Mouse (Mus musculus): Measurements from ENCODE around the gene Tcea3. TPM values are rescaled to one million over a fixed set of nuclear protein-coding genes. Genes with fewer than 3 reads are reported as not detected.

The Tcea3 gene
- polyA plus RNA-seq, 1 experiment from 2014 or later = 3.6 TPM

GRCm38 (mm10) chr4:136256696-136257095 is 9.2 kb downstream of the Tcea3 start:
- Histone ChIP-seq H3K4me3 (no peak overlapping the region), H3K4me1 (peaks cover 5% of the 10 kb centered on the region; the same call in 1 of the 2 replicates), H3K27ac (no peak overlapping the region), H3K9ac (no peak overlapping the region), H3K36me3 (no peaks in the 10 kb centered on the region), H3K27me3 (peaks cover 10% of the 10 kb centered on the region), H3K4me2 (no peak overlapping the region), H3K9me3 (no peaks in the 10 kb centered on the region)
- ATAC-seq (ENCODE audit: insufficient number of reproducible peaks, insufficient read depth, low FRiP score, low TSS enrichment, low read depth) = no peak
- 79% methylated on average over 10 of the region's 10 CpGs for WGBS

- no peak overlapping the region for H3K4me3 ChIP-seq
- H3K4me1 ChIP-seq = peaks cover 5% of the 10 kb centered on the region; the same call in 1 of the 2 replicates
- H3K27ac ChIP-seq = no peak overlapping the region
- no peak overlapping the region for H3K4me2 ChIP-seq
- ATAC-seq (ENCODE audit: insufficient number of reproducible peaks, insufficient read depth, low FRiP score, low TSS enrichment, low read depth) = no peak
- no peaks in the 10 kb centered on the region for H3K9me3 ChIP-seq
- WGBS = 55% methylated on average over 3 of the region's 3 CpGs
- H3K27me3 ChIP-seq = 0 out of 2 replicates have a peak, but pooled peaks cover 3% of the 10 kb centered on the region
- H3K36me3 ChIP-seq = no peaks in the 10 kb centered on the region
- H3K9ac ChIP-seq = no peak overlapping the region
Observed at GRCm38 (mm10) chr4:136259916-136260315, 12.4 kb downstream of the Tcea3 start.

GRCm38 (mm10) chr4:136260491-136261180 is 13.1 kb downstream of the Tcea3 start:
- Histone ChIP-seq H3K9me3 (no peaks in the 10 kb centered on the region), H3K4me1 (peaks cover 5% of the 10 kb centered on the region; the same call in 1 of the 2 replicates), H3K9ac (0 out of 2 replicates have a peak overlapping the region, but pooled peaks have one; percentile 32), H3K27ac (no peak overlapping the region), H3K4me3 (no peak overlapping the region), H3K27me3 (0 out of 2 replicates have a peak, but pooled peaks cover 6% of the 10 kb centered on the region), H3K4me2 (no peak overlapping the region), H3K36me3 (no peaks in the 10 kb centered on the region)
- ATAC-seq (ENCODE audit: insufficient number of reproducible peaks, insufficient read depth, low FRiP score, low TSS enrichment, low read depth) = no peak
- WGBS = 37% methylated on average over 10 of the region's 10 CpGs

- Histone ChIP-seq H3K27ac (no peak overlapping the region), H3K27me3 (0 out of 2 replicates have a peak, but pooled peaks cover 6% of the 10 kb centered on the region), H3K4me3 (no peak overlapping the region), H3K4me1 (peaks cover 9% of the 10 kb centered on the region), H3K9ac (no peak overlapping the region), H3K9me3 (no peaks in the 10 kb centered on the region), H3K36me3 (no peaks in the 10 kb centered on the region), H3K4me2 (no peak overlapping the region)
- 58% methylated on average over 10 of the region's 10 CpGs for WGBS
- no peak for ATAC-seq (ENCODE audit: insufficient number of reproducible peaks, insufficient read depth, low FRiP score, low TSS enrichment, low read depth)
Observed at GRCm38 (mm10) chr4:136261912-136262311, 14.4 kb downstream of the Tcea3 start.

- Histone ChIP-seq H3K27ac (no peak overlapping the region), H3K4me3 (no peak overlapping the region), H3K4me1 (peaks cover 10% of the 10 kb centered on the region), H3K27me3 (0 out of 2 replicates have a peak, but pooled peaks cover 6% of the 10 kb centered on the region), H3K9ac (no peak overlapping the region), H3K9me3 (no peaks in the 10 kb centered on the region), H3K36me3 (no peaks in the 10 kb centered on the region), H3K4me2 (no peak overlapping the region)
- no peak for ATAC-seq (ENCODE audit: insufficient number of reproducible peaks, insufficient read depth, low FRiP score, low TSS enrichment, low read depth)
- WGBS = 90% methylated on average over 4 of the region's 4 CpGs
Observed at GRCm38 (mm10) chr4:136263555-136263954, 16.0 kb downstream of the Tcea3 start.

GRCm38 (mm10) chr4:136266716-136267343 is 19.3 kb downstream of the Tcea3 start:
- H3K27ac ChIP-seq = no peak overlapping the region
- 73% methylated on average over 9 of the region's 9 CpGs for WGBS
- H3K4me1 ChIP-seq = peaks cover 5% of the 10 kb centered on the region; the same call in 1 of the 2 replicates
- H3K36me3 ChIP-seq = no peaks in the 10 kb centered on the region
- H3K4me3 ChIP-seq = no peak overlapping the region
- H3K9ac ChIP-seq = no peak overlapping the region
- H3K27me3 ChIP-seq = 0 out of 2 replicates have a peak, but pooled peaks cover 6% of the 10 kb centered on the region
- no peak overlapping the region for H3K4me2 ChIP-seq
- no peaks in the 10 kb centered on the region for H3K9me3 ChIP-seq
- no peak for ATAC-seq (ENCODE audit: insufficient number of reproducible peaks, insufficient read depth, low FRiP score, low TSS enrichment, low read depth)

- Histone ChIP-seq H3K4me3 (no peak overlapping the region), H3K36me3 (0 out of 2 replicates have a peak, but pooled peaks cover 4% of the 10 kb centered on the region), H3K27me3 (0 out of 2 replicates have a peak, but pooled peaks cover 6% of the 10 kb centered on the region), H3K4me1 (peaks cover 5% of the 10 kb centered on the region; the same call in 1 of the 2 replicates), H3K9ac (no peak overlapping the region), H3K4me2 (no peak overlapping the region), H3K9me3 (peaks cover 14% of the 10 kb centered on the region; the same call in 1 of the 2 replicates), H3K27ac (no peak overlapping the region)
- peak; percentile 62 for ATAC-seq (ENCODE audit: insufficient number of reproducible peaks, insufficient read depth, low FRiP score, low TSS enrichment, low read depth)
- 73% methylated on average over 1 of the region's 1 CpGs for WGBS
Observed at GRCm38 (mm10) chr4:136268912-136269311, 21.4 kb downstream of the Tcea3 start.

- H3K36me3 ChIP-seq = 0 out of 2 replicates have a peak, but pooled peaks cover 4% of the 10 kb centered on the region
- H3K9ac ChIP-seq = no peak overlapping the region
- H3K9me3 ChIP-seq = peaks cover 15% of the 10 kb centered on the region; the same call in 1 of the 2 replicates
- peaks cover 5% of the 10 kb centered on the region; the same call in 1 of the 2 replicates for H3K4me1 ChIP-seq
- H3K27ac ChIP-seq = no peak overlapping the region
- H3K4me2 ChIP-seq = no peak overlapping the region
- 86% methylated on average over 8 of the region's 8 CpGs for WGBS
- no peak for ATAC-seq (ENCODE audit: insufficient number of reproducible peaks, insufficient read depth, low FRiP score, low TSS enrichment, low read depth)
- no peaks in the 10 kb centered on the region for H3K27me3 ChIP-seq
- H3K4me3 ChIP-seq = no peak overlapping the region
Observed at GRCm38 (mm10) chr4:136270648-136271047, 23.1 kb downstream of the Tcea3 start.

- Histone ChIP-seq H3K4me1 (peaks cover 26% of the 10 kb centered on the region), H3K9ac (no peak overlapping the region), H3K36me3 (no peaks in the 10 kb centered on the region), H3K4me2 (no peak overlapping the region), H3K9me3 (no peaks in the 10 kb centered on the region), H3K4me3 (no peak overlapping the region), H3K27me3 (no peaks in the 10 kb centered on the region), H3K27ac (no peak overlapping the region)
- no peak for ATAC-seq (ENCODE audit: insufficient number of reproducible peaks, insufficient read depth, low FRiP score, low TSS enrichment, low read depth)
- 81% methylated on average over 8 of the region's 8 CpGs for WGBS
Observed at GRCm38 (mm10) chr4:136281097-136281496, 33.6 kb downstream of the Tcea3 start.

GRCm38 (mm10) chr4:136281611-136282010 is 34.1 kb downstream of the Tcea3 start:
- Histone ChIP-seq H3K36me3 (no peaks in the 10 kb centered on the region), H3K9me3 (no peaks in the 10 kb centered on the region), H3K9ac (no peak overlapping the region), H3K4me2 (no peak overlapping the region), H3K27me3 (no peaks in the 10 kb centered on the region), H3K27ac (no peak overlapping the region), H3K4me3 (no peak overlapping the region), H3K4me1 (peaks cover 30% of the 10 kb centered on the region)
- ATAC-seq (ENCODE audit: insufficient number of reproducible peaks, insufficient read depth, low FRiP score, low TSS enrichment, low read depth) = no peak
- WGBS = 62% methylated on average over 9 of the region's 9 CpGs

GRCm38 (mm10) chr4:136282621-136283480 is 35.3 kb downstream of the Tcea3 start:
- H3K27me3 ChIP-seq = no peaks in the 10 kb centered on the region
- H3K36me3 ChIP-seq = peaks cover 9% of the 10 kb centered on the region
- H3K9me3 ChIP-seq = no peaks in the 10 kb centered on the region
- H3K4me1 ChIP-seq = peaks cover 38% of the 10 kb centered on the region
- no peak for ATAC-seq (ENCODE audit: insufficient number of reproducible peaks, insufficient read depth, low FRiP score, low TSS enrichment, low read depth)
- no peak overlapping the region for H3K4me2 ChIP-seq
- WGBS = 27% methylated on average over 10 of the region's 10 CpGs
- H3K4me3 ChIP-seq = no peak overlapping the region
- H3K9ac ChIP-seq = no peak overlapping the region
- H3K27ac ChIP-seq = peak overlapping the region; percentile 94
